24 mouse cellular contexts compared by ENCODE assay signal in the genomic region with DNA sequence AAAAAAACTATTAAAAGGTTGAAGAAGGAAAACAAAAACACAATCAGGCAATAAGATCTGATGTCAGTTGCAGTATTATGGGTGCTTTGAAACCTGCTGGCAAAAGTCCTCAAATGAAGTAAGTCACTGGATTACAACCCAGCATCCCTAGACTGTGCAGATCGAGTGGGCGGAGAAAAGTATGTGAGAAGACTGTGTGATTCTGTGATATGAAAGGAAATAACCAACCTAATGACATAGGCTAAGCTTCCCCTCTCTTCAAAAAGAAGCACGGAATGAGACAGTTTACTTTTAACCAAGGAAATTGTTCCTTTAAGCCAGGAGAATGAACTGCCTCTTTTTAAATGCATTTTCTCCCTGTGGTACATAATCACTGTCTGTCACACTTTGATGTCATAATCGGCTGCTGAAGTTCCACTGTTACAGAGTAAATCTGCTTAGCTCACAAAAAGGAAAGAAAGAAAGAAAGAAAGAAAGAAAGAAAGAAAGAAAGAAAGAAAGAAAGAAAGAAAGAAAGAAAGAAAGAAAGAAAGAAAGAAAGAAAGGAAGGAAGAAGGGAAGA.
DNase-seq lines count a peak whose midpoint lies in the region; ATAC-seq and TF ChIP-seq lines count a peak whose summit lies in the region.
"Had no signal": no experiment of that assay in that cellular context is flagged by ENCODE, and none has a peak within 500 bp of the region (broad histone marks: within the 10 kb centered on the region; RNA-seq: fewer than 3 reads in every experiment).

No protein-coding gene starts in this region.

- no peaks in the 10 kb centered on the region for H3K27me3 ChIP-seq in embryonic facial prominence, embryonic 12.5 days
- H3K27me3 ChIP-seq in embryonic facial prominence, embryonic 10.5 days (replicated peaks; ENCODE audit: low read depth, poor library complexity, severe bottlenecking), result no peaks in the 10 kb centered on the region; the same call in 1 of the 2 replicates
- H3K27me3 ChIP-seq in midbrain, embryonic 13.5 days, result peaks cover 47% of the 10 kb centered on the region
- H3K27me3 ChIP-seq in midbrain, postnatal 0 days (ENCODE audit: insufficient read depth, low read length), result peaks cover 13% of the 10 kb centered on the region
- no peaks in the 10 kb centered on the region for H3K27me3 ChIP-seq in forebrain, embryonic 16.5 days (replicated peaks; ENCODE audit: control insufficient read depth, insufficient read depth, low read length)
- no peaks in the 10 kb centered on the region for H3K27me3 ChIP-seq in kidney, embryonic 14.5 days (ENCODE audit: control insufficient read depth, insufficient read depth, low read length)
- H3K27me3 ChIP-seq: CH12.LX; hindbrain, embryonic 15.5 days; limb, embryonic 13.5 days; lung, embryonic 15.5 days; neural tube, embryonic 13.5 days had no signal

- TF ChIP-seq CTCF in midbrain, postnatal 0 days (IDR thresholded peaks at IDR 0.05), result no peak

- H3K36me3 ChIP-seq in embryonic facial prominence, embryonic 12.5 days, result no peaks in the 10 kb centered on the region
- H3K36me3 ChIP-seq in embryonic facial prominence, embryonic 10.5 days (replicated peaks), result no peaks in the 10 kb centered on the region
- H3K36me3 ChIP-seq in midbrain, embryonic 13.5 days, result no peaks in the 10 kb centered on the region
- H3K36me3 ChIP-seq in midbrain, postnatal 0 days (ENCODE audit: insufficient read depth, low read length), result no peaks in the 10 kb centered on the region
- no peaks in the 10 kb centered on the region for H3K36me3 ChIP-seq in forebrain, embryonic 16.5 days (ENCODE audit: control insufficient read depth, insufficient read depth)
- H3K36me3 ChIP-seq in kidney, embryonic 14.5 days (ENCODE audit: control insufficient read depth, insufficient read depth, low read length), result no peaks in the 10 kb centered on the region
- H3K36me3 ChIP-seq: hindbrain, embryonic 10.5 days; hindbrain, embryonic 15.5 days; limb, embryonic 13.5 days; lung, embryonic 15.5 days; neural tube, embryonic 13.5 days had no signal

- WGBS in embryonic facial prominence, embryonic 12.5 days, result 61% methylated on average over 4 of the region's 4 CpGs
- WGBS in embryonic facial prominence, embryonic 10.5 days, result 68% methylated on average over 4 of the region's 4 CpGs
- 13% methylated on average over 4 of the region's 4 CpGs for WGBS in midbrain, embryonic 13.5 days
- WGBS in midbrain, postnatal 0 days, result 18% methylated on average over 4 of the region's 4 CpGs
- 18% methylated on average over 4 of the region's 4 CpGs for whole genome bisulfite sequencing in forebrain, embryonic 16.5 days
- 70% methylated on average over 4 of the region's 4 CpGs for WGBS in kidney, embryonic 14.5 days

- H3K27ac ChIP-seq in embryonic facial prominence, embryonic 12.5 days, result no peak overlapping the region
- H3K27ac ChIP-seq in embryonic facial prominence, embryonic 10.5 days (replicated peaks), result no peak overlapping the region
- no peak overlapping the region for H3K27ac ChIP-seq in midbrain, embryonic 13.5 days
- no peak overlapping the region for H3K27ac ChIP-seq in midbrain, postnatal 0 days (ENCODE audit: low read depth, low read length)
- no peak overlapping the region for H3K27ac ChIP-seq in forebrain, embryonic 16.5 days (ENCODE audit: low read length)
- no peak overlapping the region for H3K27ac ChIP-seq in kidney, embryonic 14.5 days (ENCODE audit: low read depth, low read length)
- H3K27ac ChIP-seq: hindbrain, embryonic 10.5 days; hindbrain, embryonic 15.5 days; layer of hippocampus, adult 2 months; left cerebral cortex, adult 2 months; limb, embryonic 13.5 days; lung, embryonic 15.5 days; neural tube, embryonic 13.5 days had no signal

- no peak overlapping the region for H3K4me3 ChIP-seq in embryonic facial prominence, embryonic 12.5 days
- H3K4me3 ChIP-seq in embryonic facial prominence, embryonic 10.5 days, result no peak overlapping the region
- H3K4me3 ChIP-seq in midbrain, embryonic 13.5 days (replicated peaks), result no peak overlapping the region
- H3K4me3 ChIP-seq in midbrain, postnatal 0 days (ENCODE audit: low read depth, low read length), result no peak overlapping the region
- H3K4me3 ChIP-seq in forebrain, embryonic 16.5 days (replicated peaks; ENCODE audit: low read length), result no peak overlapping the region
- H3K4me3 ChIP-seq in kidney, embryonic 14.5 days (ENCODE audit: low read length), result no peak overlapping the region
- H3K4me3 ChIP-seq: hindbrain, embryonic 10.5 days; hindbrain, embryonic 15.5 days; layer of hippocampus, adult 2 months; left cerebral cortex, adult 2 months; limb, embryonic 13.5 days; lung, embryonic 15.5 days; neural tube, embryonic 13.5 days had no signal

- no peaks in the 10 kb centered on the region for H3K9me3 ChIP-seq in embryonic facial prominence, embryonic 12.5 days
- no peaks in the 10 kb centered on the region for H3K9me3 ChIP-seq in embryonic facial prominence, embryonic 10.5 days
- H3K9me3 ChIP-seq in midbrain, embryonic 13.5 days, result no peaks in the 10 kb centered on the region
- no peaks in the 10 kb centered on the region for H3K9me3 ChIP-seq in midbrain, postnatal 0 days (ENCODE audit: low read length)
- H3K9me3 ChIP-seq in forebrain, embryonic 16.5 days (ENCODE audit: control insufficient read depth, low read length), result no peaks in the 10 kb centered on the region
- H3K9me3 ChIP-seq in kidney, embryonic 14.5 days (ENCODE audit: control insufficient read depth, low read length), result no peaks in the 10 kb centered on the region
- H3K9me3 ChIP-seq: hindbrain, embryonic 10.5 days; hindbrain, embryonic 15.5 days; limb, embryonic 13.5 days; lung, embryonic 15.5 days; neural tube, embryonic 13.5 days had no signal

- no peak for DNase-seq in embryonic facial prominence, embryonic 10.5 days (ENCODE audit: low spot score)
- DNase-seq in midbrain, postnatal 0 days (ENCODE audit: low spot score), result no peak
- DNase-seq in right cerebral cortex, postnatal 4 days, result no peak
- DNase-seq: adrenal gland, postnatal 36 days; cerebellum, adult 8-10 months; cerebellum, postnatal 25 days; gastrocnemius, postnatal 14 days; heart, postnatal 14 days; kidney, adult 18-20 months; kidney, postnatal 36 days had no signal

- no peaks in the 10 kb centered on the region for H3K4me1 ChIP-seq in embryonic facial prominence, embryonic 12.5 days
- H3K4me1 ChIP-seq in embryonic facial prominence, embryonic 10.5 days, result no peaks in the 10 kb centered on the region
- H3K4me1 ChIP-seq in midbrain, embryonic 13.5 days (replicated peaks), result 0 out of 2 replicates have a peak, but pooled peaks cover 2% of the 10 kb centered on the region
- no peaks in the 10 kb centered on the region for H3K4me1 ChIP-seq in midbrain, postnatal 0 days (ENCODE audit: insufficient read depth, low read length)
- H3K4me1 ChIP-seq in forebrain, embryonic 16.5 days (replicated peaks; ENCODE audit: control insufficient read depth, insufficient read depth, low read length), result peaks cover 2% of the 10 kb centered on the region
- no peaks in the 10 kb centered on the region for H3K4me1 ChIP-seq in kidney, embryonic 14.5 days (ENCODE audit: control insufficient read depth, insufficient read depth, low read length)
- H3K4me1 ChIP-seq: hindbrain, embryonic 15.5 days; limb, embryonic 13.5 days; lung, embryonic 15.5 days; neural tube, embryonic 13.5 days had no signal

- ATAC-seq in embryonic facial prominence, embryonic 12.5 days (ENCODE audit: insufficient number of reproducible peaks, insufficient read depth, low FRiP score, low TSS enrichment), result 0 out of 2 replicates have a peak, but pooled peaks have one; percentile 35
- ATAC-seq in midbrain, embryonic 13.5 days, result peak; percentile 75; the same call in 1 of the 2 replicates
- ATAC-seq in midbrain, postnatal 0 days (ENCODE audit: low FRiP score), result no peak
- ATAC-seq in forebrain, embryonic 16.5 days, result peak; percentile 80
- no peak for ATAC-seq in kidney, embryonic 14.5 days (ENCODE audit: low FRiP score, low TSS enrichment)
- ATAC-seq: inflammation-experienced regulatory T-cells, adult 6 months had no signal

- no peak overlapping the region for H3K4me2 ChIP-seq in embryonic facial prominence, embryonic 12.5 days (replicated peaks)
- H3K4me2 ChIP-seq in midbrain, embryonic 13.5 days (replicated peaks), result peak overlapping the region; percentile 17; the same call in 1 of the 2 replicates
- no peak overlapping the region for H3K4me2 ChIP-seq in midbrain, postnatal 0 days (ENCODE audit: low read depth, low read length, poor library complexity, severe bottlenecking)
- peak overlapping the region; percentile 32; the same call in 1 of the 2 replicates for H3K4me2 ChIP-seq in forebrain, embryonic 16.5 days (ENCODE audit: low read length)
- H3K4me2 ChIP-seq in kidney, embryonic 14.5 days (replicated peaks; ENCODE audit: low read depth, low read length), result no peak overlapping the region
- H3K4me2 ChIP-seq: hindbrain, embryonic 15.5 days; limb, embryonic 13.5 days; liver, embryonic 11.5 days; lung, embryonic 15.5 days; neural tube, embryonic 13.5 days had no signal

- H3K9ac ChIP-seq in embryonic facial prominence, embryonic 12.5 days, result no peak overlapping the region
- H3K9ac ChIP-seq in midbrain, embryonic 13.5 days (replicated peaks), result no peak overlapping the region
- H3K9ac ChIP-seq in midbrain, postnatal 0 days (replicated peaks; ENCODE audit: low read length, poor library complexity, severe bottlenecking), result no peak overlapping the region
- no peak overlapping the region for H3K9ac ChIP-seq in forebrain, embryonic 16.5 days (replicated peaks; ENCODE audit: low read depth, low read length)
- no peak overlapping the region for H3K9ac ChIP-seq in kidney, embryonic 14.5 days (ENCODE audit: low read depth, low read length)
- H3K9ac ChIP-seq: hindbrain, embryonic 15.5 days; limb, embryonic 13.5 days; lung, embryonic 15.5 days; neural tube, embryonic 13.5 days had no signal

Comparison
In these comparisons a context has a peak if more than half of its experiments do, and no peak if none do; other contexts are left out.
1. ATAC-seq: peak in embryonic facial prominence, embryonic 12.5 days (single experiment), midbrain, embryonic 13.5 days (single experiment) and forebrain, embryonic 16.5 days (single experiment); none in midbrain, postnatal 0 days (single experiment) and kidney, embryonic 14.5 days (single experiment).
2. H3K4me2 ChIP-seq: peak in midbrain, embryonic 13.5 days (single experiment) and forebrain, embryonic 16.5 days (single experiment); none in embryonic facial prominence, embryonic 12.5 days (single experiment), midbrain, postnatal 0 days (single experiment) and kidney, embryonic 14.5 days (single experiment).